Mouse (Mus musculus) cerebellum, adult 2 months (tissue): ENCODE measurements around the gene Med4.

Experiments
- CTCF ChIP-seq: fragments of 200-500 bp; IDR thresholded peaks from 2 replicates; pipeline ENCODE4 v1.5.1; 2011; ENCODE audit warnings: low read depth, mild to moderate bottlenecking, control low read depth, low read length, moderate library complexity, borderline replicate concordance; ENCODE audit not compliant: insufficient read depth
- POLR2A ChIP-seq: fragments of 200-500 bp; IDR thresholded peaks from 2 replicates; pipeline ENCODE4 v1.6.1; 2011; ENCODE audit warnings: low read length, control low read depth, borderline replicate concordance; ENCODE audit not compliant: insufficient read depth

GRCm38 (mm10) chr14:73460514-73461134 lies 49.2 kb upstream of the Med4 start:
- TF ChIP-seq POLR2A (no peak), CTCF (no peak)
